Mouse (Mus musculus) liver, embryonic 11.5 days (tissue): Measurements from ENCODE around the gene Tyrobp. TPM values are rescaled to one million over a fixed set of nuclear protein-coding genes. Genes with fewer than 3 reads are reported as not detected.

ENCODE experiments used
- ATAC-seq: fragments of 200-750 bp; cut with Nextera tagmentation; replicated peaks from 2 replicates; pipeline ENCODE4 v1.8.0; 2017; ENCODE audit warnings: moderate number of reproducible peaks, mild to moderate bottlenecking, moderate TSS enrichment, moderate library complexity; ENCODE audit not compliant: low FRiP score
- DNase-seq: peaks from one replicate; pipeline ENCODE4 v3.0.0-alpha.2; 2017; ENCODE audit warnings: low spot score
- H3K27ac ChIP-seq: fragments of 300-500 bp; sonication (generic); 2 replicates; pipeline ENCODE4 v1.5.1; 2014; ENCODE audit warnings: mild to moderate bottlenecking, low read depth, low read length, control low read depth
- H3K27me3 ChIP-seq: fragments of 300-500 bp; sonication (generic); replicated peaks from 2 replicates; pipeline ENCODE4 v1.6.1; 2014; ENCODE audit warnings: low read length, mixed read lengths; ENCODE audit not compliant: control insufficient read depth, insufficient read depth
- H3K36me3 ChIP-seq: fragments of 300-500 bp; sonication (generic); 2 replicates; pipeline ENCODE4 v1.6.1; 2014; ENCODE audit warnings: mild to moderate bottlenecking, low read length, moderate library complexity, mixed read lengths; ENCODE audit not compliant: control insufficient read depth, insufficient read depth
- H3K4me1 ChIP-seq: fragments of 300-500 bp; sonication (generic); replicated peaks from 2 replicates; pipeline ENCODE4 v1.6.1; 2014; ENCODE audit warnings: low read length, mixed read lengths; ENCODE audit not compliant: control insufficient read depth, insufficient read depth
- H3K4me2 ChIP-seq: fragments of 300-500 bp; sonication (generic); 2 replicates; pipeline ENCODE4 v1.6.1; 2014; ENCODE audit warnings: mild to moderate bottlenecking, control low read depth, moderate library complexity
- H3K4me3 ChIP-seq: fragments of 300-500 bp; sonication (generic); 2 replicates; pipeline ENCODE4 v1.5.1; 2014; ENCODE audit warnings: low read depth, low read length, control low read depth
- H3K9ac ChIP-seq: fragments of 300-500 bp; sonication (generic); 2 replicates; pipeline ENCODE4 v1.6.1; 2014; ENCODE audit warnings: low read depth, low read length, control low read depth
- H3K9me3 ChIP-seq: fragments of 300-500 bp; sonication (generic); 2 replicates; pipeline ENCODE4 v1.6.1; 2016; ENCODE audit warnings: low read length, inconsistent platforms, mixed read lengths; ENCODE audit not compliant: control insufficient read depth
- WGBS: fragments of 180-500 bp; shearing (Covaris S2); extraction: QIAGEN DNeasy Blood & Tissue Kit; methylation state at CpG from one replicate; pipeline ENCODE4 v1.1.7; 2014; 5-methylcytosine and 5-hydroxymethylcytosine counted together
- polyA plus RNA-seq: library from polyadenylated mRNA; unstranded; fragments of >200 nt; fragmentation: Nextera tagmentation; extraction: Ambion mirVana; gene quantifications from 2 replicates; pipeline ENCODE4 v1.2.1, GENCODE M21; 2014

Tyrobp gene
- polyA plus RNA-seq, 1 experiment from 2014 or later, result 61.9 TPM

- no peak for ATAC-seq
- no peak for DNase-seq
- 64% methylated on average over 7 of the region's 7 CpGs for WGBS
- Histone ChIP-seq H3K9me3 (no peaks in the 10 kb centered on the region), H3K27me3 (no peaks in the 10 kb centered on the region), H3K4me1 (no peaks in the 10 kb centered on the region), H3K4me2 (no peak overlapping the region), H3K36me3 (no peaks in the 10 kb centered on the region), H3K27ac (no peak overlapping the region), H3K4me3 (no peak overlapping the region), H3K9ac (no peak overlapping the region)
These were observed 13.9 kb upstream of the Tyrobp start for GRCm38 (mm10) chr7:30399671-30400070.

GRCm38 (mm10) chr7:30402343-30402742 lies 11.2 kb upstream of the Tyrobp start:
- Histone ChIP-seq H3K4me3 (no peak overlapping the region), H3K36me3 (no peaks in the 10 kb centered on the region), H3K4me1 (no peaks in the 10 kb centered on the region), H3K27me3 (no peaks in the 10 kb centered on the region), H3K4me2 (no peak overlapping the region), H3K27ac (no peak overlapping the region), H3K9ac (no peak overlapping the region), H3K9me3 (no peaks in the 10 kb centered on the region)
- DNase-seq (no peak), ATAC-seq (no peak)
- 60% methylated on average over 4 of the region's 4 CpGs for WGBS

- no peak for DNase-seq
- no peaks in the 10 kb centered on the region for H3K36me3 ChIP-seq
These were observed 4.9 kb upstream of the Tyrobp start for GRCm38 (mm10) chr7:30408639-30409038.

GRCm38 (mm10) chr7:30409789-30410188 lies 3.8 kb upstream of the Tyrobp start:
- H3K27me3 ChIP-seq, result no peaks in the 10 kb centered on the region
- WGBS, result 56% methylated on average over 2 of the region's 2 CpGs
- no peak for ATAC-seq
- no peaks in the 10 kb centered on the region for H3K36me3 ChIP-seq
- H3K27ac ChIP-seq, result no peak overlapping the region
- no peaks in the 10 kb centered on the region for H3K4me1 ChIP-seq
- no peak overlapping the region for H3K4me3 ChIP-seq
- H3K9me3 ChIP-seq, result no peaks in the 10 kb centered on the region
- H3K4me2 ChIP-seq, result no peak overlapping the region
- no peak for DNase-seq
- H3K9ac ChIP-seq, result no peak overlapping the region

More at GRCm38 (mm10) chr7:30408639-30409038, 4.9 kb upstream of the Tyrobp start:
- Histone ChIP-seq H3K4me3 (no peak overlapping the region), H3K4me2 (no peak overlapping the region), H3K9me3 (no peaks in the 10 kb centered on the region), H3K9ac (no peak overlapping the region), H3K27me3 (no peaks in the 10 kb centered on the region), H3K4me1 (no peaks in the 10 kb centered on the region), H3K27ac (no peak overlapping the region)
- no peak for ATAC-seq
- WGBS, result 69% methylated on average over 3 of the region's 3 CpGs

- H3K9me3 ChIP-seq, result no peaks in the 10 kb centered on the region
- WGBS, result 49% methylated on average over 3 of the region's 3 CpGs
- DNase-seq, result no peak
- H3K27ac ChIP-seq, result no peak overlapping the region
- no peaks in the 10 kb centered on the region for H3K36me3 ChIP-seq
- H3K4me3 ChIP-seq, result no peak overlapping the region
- no peak overlapping the region for H3K9ac ChIP-seq
- H3K4me1 ChIP-seq, result no peaks in the 10 kb centered on the region
- ATAC-seq, result no peak
- no peak overlapping the region for H3K4me2 ChIP-seq
- H3K27me3 ChIP-seq, result no peaks in the 10 kb centered on the region
These were observed 2.5 kb upstream of the Tyrobp start for GRCm38 (mm10) chr7:30411023-30411422.

- 25% methylated on average over 4 of the region's 4 CpGs for WGBS
- Histone ChIP-seq H3K4me3 (no peak overlapping the region), H3K9me3 (no peaks in the 10 kb centered on the region), H3K27ac (no peak overlapping the region), H3K9ac (no peak overlapping the region), H3K4me1 (no peaks in the 10 kb centered on the region), H3K27me3 (no peaks in the 10 kb centered on the region), H3K4me2 (no peak overlapping the region), H3K36me3 (no peaks in the 10 kb centered on the region)
- ATAC-seq (no peak), DNase-seq (no peak)
These were observed 819 bp upstream of the Tyrobp start for GRCm38 (mm10) chr7:30412735-30413147.

GRCm38 (mm10) chr7:30417856-30418255 lies 4.3 kb downstream of the Tyrobp start:
- Histone ChIP-seq H3K4me3 (no peak overlapping the region), H3K4me2 (peak overlapping the region; percentile 28), H3K36me3 (no peaks in the 10 kb centered on the region), H3K9me3 (no peaks in the 10 kb centered on the region), H3K27ac (no peak overlapping the region), H3K27me3 (no peaks in the 10 kb centered on the region), H3K9ac (no peak overlapping the region), H3K4me1 (0 out of 2 replicates have a peak, but pooled peaks cover 2% of the 10 kb centered on the region)
- 57% methylated on average over 9 of the region's 9 CpGs for WGBS
- no peak for ATAC-seq
- no peak for DNase-seq

- H3K4me3 ChIP-seq, result peak within 1 kb of the TSS; percentile 5; the same call in 1 of the 2 replicates
- peak within 1 kb of the TSS; percentile 39; the same call in 1 of the 2 replicates for H3K27ac ChIP-seq
- no peaks in the 10 kb centered on the region for H3K9me3 ChIP-seq
- H3K4me2 ChIP-seq, result peak within 1 kb of the TSS; percentile 74
- DNase-seq (no peak), ATAC-seq (0 out of 2 replicates have a peak, but pooled peaks have one; percentile 21)
- H3K9ac ChIP-seq, result no peak within 1 kb of the TSS
- no peaks in the 10 kb centered on the region for H3K27me3 ChIP-seq
- no peaks in the 10 kb centered on the region for H3K36me3 ChIP-seq
- 0 out of 2 replicates have a peak, but pooled peaks cover 5% of the 10 kb centered on the region for H3K4me1 ChIP-seq
- WGBS, result 30% methylated on average over 10 of the region's 10 CpGs
These were observed 6.3 kb downstream of the Tyrobp start, which contains the start of gene Hcst for GRCm38 (mm10) chr7:30419561-30420499. TSS of gene Hcst (minus strand) at chr7:30419854.
